Mouse (Mus musculus): ENCODE results near the gene Pim1.

Pim1 gene

DNA sequence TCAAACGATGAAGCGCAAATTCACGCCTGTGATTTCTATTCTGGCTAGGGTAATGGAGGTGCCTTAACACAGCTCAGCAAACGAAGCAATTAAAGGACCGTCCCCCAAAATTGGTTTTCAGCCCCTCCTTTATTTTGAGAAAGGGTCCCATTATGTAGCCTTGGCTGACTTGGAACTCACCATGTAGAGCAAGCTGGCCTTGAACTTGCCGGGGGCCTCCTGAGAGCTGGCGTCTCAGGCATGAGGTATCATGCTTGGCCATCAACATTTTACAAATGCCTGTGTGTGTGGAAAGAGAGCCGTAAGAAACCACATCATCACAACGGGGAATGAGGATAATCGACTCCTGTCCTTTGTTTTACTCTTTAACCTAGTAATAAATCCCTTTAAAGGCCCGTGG lies 23.5 kb upstream of the Pim1 start:
- DNase-seq: no peak

GRCm38 (mm10) chr17:29473466-29473865 lies 17.1 kb upstream of the Pim1 start:
- DNase-seq: no peak

DNA sequence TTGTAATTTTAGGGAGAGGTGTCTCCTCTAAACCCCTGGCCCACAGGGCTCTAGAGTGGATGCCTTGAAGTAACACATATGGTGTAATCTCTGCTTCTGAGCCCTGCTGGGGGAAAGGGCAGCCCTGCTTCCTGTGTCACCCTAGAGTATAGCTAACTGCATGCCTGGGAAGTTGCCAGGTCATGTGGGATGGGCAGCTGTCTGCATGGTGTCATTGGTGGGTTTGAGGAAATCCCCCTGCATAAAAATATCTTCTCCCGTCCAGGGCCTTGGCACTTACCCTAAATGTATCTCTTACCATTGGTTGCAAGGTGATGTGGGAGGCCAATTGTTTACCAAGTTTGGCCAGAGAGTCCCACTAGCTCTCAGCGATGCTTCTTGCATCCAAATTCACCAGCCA lies 16.5 kb upstream of the Pim1 start:
- no peak for DNase-seq

- no peak for DNase-seq
These were observed 15.4 kb upstream of the Pim1 start for GRCm38 (mm10) chr17:29475142-29475541.

GRCm38 (mm10) chr17:29476461-29476860 lies 14.1 kb upstream of the Pim1 start:
- no peak for DNase-seq

- no peak for DNase-seq
These were observed 13.2 kb upstream of the Pim1 start for GRCm38 (mm10) chr17:29477357-29477756.

DNA sequence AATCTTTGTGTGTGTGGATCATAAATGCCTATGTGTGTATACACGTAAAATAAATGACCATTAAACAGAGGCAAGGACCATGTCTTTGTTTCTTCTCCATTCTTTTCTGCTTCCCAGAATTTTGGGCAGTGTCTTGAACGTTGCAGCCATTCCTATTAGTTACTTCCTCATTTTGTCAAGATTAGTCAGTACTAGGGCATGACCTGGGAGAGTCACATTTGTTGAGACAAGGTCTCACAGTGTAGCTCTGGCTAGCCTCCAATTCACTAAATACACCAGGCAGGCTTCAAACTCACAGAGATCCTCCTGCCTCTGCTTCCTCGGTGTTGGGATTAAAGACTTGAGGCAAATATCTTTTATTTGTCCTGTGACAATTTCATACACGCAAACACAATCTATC lies 12.3 kb upstream of the Pim1 start:
- no peak for DNase-seq

GRCm38 (mm10) chr17:29480256-29480655 lies 10.3 kb upstream of the Pim1 start:
- no peak for DNase-seq

DNA sequence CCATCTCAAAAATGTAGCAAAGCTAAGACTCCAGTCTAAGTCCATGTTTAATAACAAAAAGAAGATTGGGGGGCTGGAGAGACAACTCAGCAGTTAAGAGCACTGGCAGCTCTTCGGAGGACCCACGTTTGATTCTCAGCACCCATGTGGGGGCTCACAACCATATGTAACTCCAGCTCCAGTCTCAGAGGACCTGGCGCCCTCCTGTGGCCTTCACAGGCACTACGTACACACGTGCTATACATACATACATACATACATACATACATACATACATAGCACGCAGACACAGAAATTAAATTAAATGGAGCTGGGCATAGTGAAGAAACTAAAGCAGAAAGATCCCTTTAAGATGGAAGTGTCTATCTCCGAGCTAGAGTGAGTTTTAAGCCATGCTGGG lies 7.9 kb upstream of the Pim1 start:
- DNase-seq: no peak

DNA sequence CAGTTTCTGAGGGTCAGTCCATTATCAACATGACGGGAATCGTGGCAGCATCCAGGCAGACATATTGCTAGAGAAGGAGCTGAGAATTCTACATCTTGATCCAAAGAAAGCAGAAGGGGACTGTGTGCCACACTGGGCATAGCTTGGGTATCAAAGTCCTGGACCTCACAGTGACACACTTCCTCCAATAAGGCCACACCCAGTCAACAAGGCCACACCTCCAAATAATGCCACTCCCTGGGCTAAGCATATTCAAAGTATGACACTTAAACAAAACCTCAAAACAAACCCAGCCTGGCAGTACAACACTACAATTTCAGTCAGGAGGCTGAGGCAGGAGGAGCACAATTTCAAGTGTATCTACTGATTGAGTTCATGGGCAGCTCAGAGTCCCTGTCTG lies 7.3 kb upstream of the Pim1 start:
- DNase-seq: no peak

DNA sequence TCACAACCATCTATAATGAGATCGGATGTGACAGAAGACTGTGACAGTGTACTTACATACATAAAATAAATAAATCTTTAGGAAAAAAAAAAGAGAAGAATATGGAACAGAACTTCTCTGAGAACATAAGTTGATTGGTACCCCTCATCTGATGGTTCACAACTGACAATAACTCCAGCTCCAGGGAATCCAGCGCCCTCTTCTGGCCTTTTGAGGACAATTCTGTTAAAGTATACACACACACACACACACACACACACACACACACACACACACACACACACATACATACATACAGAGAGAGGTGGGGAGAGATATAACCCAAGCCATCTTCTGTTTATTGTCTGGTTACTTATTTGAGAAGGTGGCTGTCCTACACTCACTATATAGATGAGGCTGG lies 6.1 kb upstream of the Pim1 start:
- no peak for DNase-seq

- no peak for DNase-seq
These were observed 5.0 kb upstream of the Pim1 start for GRCm38 (mm10) chr17:29485336-29486233.

GRCm38 (mm10) chr17:29488257-29488977 lies 2.1 kb upstream of the Pim1 start:
- DNase-seq: no peak

DNA sequence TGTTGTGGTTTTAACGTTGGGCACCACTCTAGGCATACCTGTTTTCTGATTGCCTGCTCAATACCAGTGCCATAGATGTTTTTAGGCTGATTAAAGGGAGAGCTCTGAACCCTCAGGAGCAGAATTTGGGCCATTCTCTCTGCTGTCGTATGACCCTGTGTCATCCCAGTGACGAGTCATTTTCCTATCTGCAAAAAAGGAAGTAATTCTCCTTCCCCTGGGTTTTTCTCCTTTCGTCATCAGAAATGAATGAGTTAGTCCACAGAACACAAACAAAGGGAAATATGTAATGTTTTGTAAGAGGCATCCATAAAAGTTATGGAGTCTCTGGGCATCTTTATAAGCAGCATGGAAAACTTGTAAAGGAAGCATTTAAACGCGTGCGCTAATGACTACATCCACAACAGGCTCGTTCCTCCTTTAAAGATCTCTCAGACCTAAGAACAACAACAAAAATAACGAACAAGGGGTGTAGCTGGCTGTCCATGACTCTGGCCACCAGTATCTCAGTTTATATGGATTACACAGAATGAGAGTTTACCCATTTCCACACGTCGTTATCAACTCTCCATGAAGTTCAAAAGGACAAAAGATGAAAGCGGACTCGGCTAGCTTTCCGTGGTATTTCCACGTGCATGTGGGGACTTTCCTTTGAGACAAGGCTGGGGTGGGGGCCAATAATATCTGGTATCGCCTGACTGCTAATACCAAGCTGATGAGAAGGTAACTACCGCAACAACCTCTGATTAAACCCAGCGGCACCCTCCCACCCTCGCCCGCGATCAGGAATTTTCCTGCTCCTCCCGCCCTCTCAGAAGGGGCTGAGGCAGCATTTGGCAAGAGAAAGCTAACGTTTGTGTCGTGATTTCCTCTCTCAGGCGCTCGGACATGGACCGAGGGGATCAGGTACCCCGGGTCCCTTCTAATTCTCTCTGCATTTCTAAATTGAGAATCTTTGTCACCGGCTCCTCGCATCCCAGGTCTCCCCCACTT lies 1.3 kb upstream of the Pim1 start:
- no peak for DNase-seq

GRCm38 (mm10) chr17:29489971-29490712 lies 411 bp upstream of the Pim1 start:
- DNase-seq: peak; percentile 98

GRCm38 (mm10) chr17:29491591-29492268 lies 1.2 kb downstream of the Pim1 start:
- no peak for DNase-seq

- DNase-seq: peak; percentile 31
These were observed 2.0 kb downstream of the Pim1 start for GRCm38 (mm10) chr17:29492269-29493191.

GRCm38 (mm10) chr17:29493461-29493980 lies 3.0 kb downstream of the Pim1 start:
- DNase-seq: no peak

DNA sequence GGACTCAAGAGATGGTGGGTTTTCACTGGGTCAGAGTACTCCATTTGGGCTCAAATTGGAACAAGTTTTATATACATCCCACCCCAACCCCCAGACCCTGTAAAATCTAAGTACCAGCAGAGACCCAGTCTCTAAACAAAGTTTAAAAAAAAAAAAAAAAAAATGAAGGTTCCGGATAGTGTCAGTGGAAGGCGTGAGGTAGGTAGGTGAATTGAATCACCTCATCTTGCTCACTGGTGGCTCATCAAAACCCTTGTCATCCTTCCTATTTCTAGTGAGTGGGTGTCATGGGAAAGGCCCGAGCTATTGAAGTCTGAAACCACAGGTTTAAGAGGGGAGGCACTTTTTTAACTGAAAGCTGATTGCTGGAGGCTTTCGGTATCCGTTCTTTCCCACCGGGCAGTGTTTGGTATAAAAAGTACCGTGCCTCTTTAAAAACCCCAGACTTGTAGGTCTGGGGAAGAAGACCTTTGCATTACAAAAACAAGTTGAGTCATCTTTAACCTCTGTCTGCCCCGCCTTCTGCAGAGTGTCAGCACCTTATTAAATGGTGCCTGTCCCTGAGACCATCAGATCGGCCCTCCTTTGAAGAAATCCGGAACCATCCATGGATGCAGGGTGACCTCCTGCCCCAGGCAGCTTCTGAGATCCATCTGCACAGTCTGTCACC lies 3.6 kb downstream of the Pim1 start:
- DNase-seq: no peak

- no peak for DNase-seq
These were observed 4.2 kb downstream of the Pim1 start for GRCm38 (mm10) chr17:29494732-29495076.
